Mouse (Mus musculus) forebrain, embryonic 12.5 days (tissue): ENCODE results near the gene Psmb9. TPM values are rescaled to one million over a fixed set of nuclear protein-coding genes. Genes with fewer than 3 reads are reported as not detected.
A peak's percentile ranks its signal among the peaks of the same experiment; 100 is the strongest.

Experiments
- ATAC-seq: fragments of 200-750 bp; cut with Nextera tagmentation; 2 replicates; pipeline ENCODE4 v1.8.0; 2017; ENCODE audit warnings: moderate TSS enrichment; ENCODE audit not compliant: low FRiP score
- H3K27ac ChIP-seq: fragments of 300-500 bp; sonication (generic); 2 replicates; pipeline ENCODE4 v1.5.1; 2016; ENCODE audit warnings: mild to moderate bottlenecking
- H3K27me3 ChIP-seq: fragments of 300-500 bp; sonication (generic); 2 replicates; pipeline ENCODE4 v1.6.1; 2016; ENCODE audit warnings: mild to moderate bottlenecking
- H3K36me3 ChIP-seq: fragments of 300-500 bp; sonication (generic); replicated peaks from 2 replicates; pipeline ENCODE4 v1.6.1; 2016; ENCODE audit warnings: mild to moderate bottlenecking
- H3K4me1 ChIP-seq: fragments of 300-500 bp; sonication (generic); 2 replicates; pipeline ENCODE4 v1.6.1; 2016
- H3K4me2 ChIP-seq: fragments of 300-500 bp; sonication (generic); 2 replicates; pipeline ENCODE4 v1.6.1; 2016; ENCODE audit warnings: mild to moderate bottlenecking, moderate library complexity
- H3K4me3 ChIP-seq: fragments of 300-500 bp; sonication (generic); replicated peaks from 2 replicates; pipeline ENCODE4 v1.5.1; 2016; ENCODE audit warnings: mild to moderate bottlenecking
- H3K9ac ChIP-seq: fragments of 300-500 bp; sonication (generic); 2 replicates; pipeline ENCODE4 v1.6.1; 2016; ENCODE audit warnings: mild to moderate bottlenecking
- H3K9me3 ChIP-seq: fragments of 300-500 bp; sonication (generic); 2 replicates; pipeline ENCODE4 v1.6.1; 2016
- WGBS: fragments of 180-500 bp; shearing (Covaris S2); methylation state at CpG from one replicate; pipeline ENCODE4 v1.1.7; 2016; 5-methylcytosine and 5-hydroxymethylcytosine counted together
- polyA plus RNA-seq: library from polyadenylated mRNA; unstranded; fragments of >200 nt; fragmentation: Nextera tagmentation; extraction: Ambion mirVana; gene quantifications from 2 replicates; pipeline ENCODE4 v1.2.1, GENCODE M21; 2016

The Psmb9 gene
- polyA plus RNA-seq, 1 experiment from 2014 or later, result 1.1 TPM

DNA sequence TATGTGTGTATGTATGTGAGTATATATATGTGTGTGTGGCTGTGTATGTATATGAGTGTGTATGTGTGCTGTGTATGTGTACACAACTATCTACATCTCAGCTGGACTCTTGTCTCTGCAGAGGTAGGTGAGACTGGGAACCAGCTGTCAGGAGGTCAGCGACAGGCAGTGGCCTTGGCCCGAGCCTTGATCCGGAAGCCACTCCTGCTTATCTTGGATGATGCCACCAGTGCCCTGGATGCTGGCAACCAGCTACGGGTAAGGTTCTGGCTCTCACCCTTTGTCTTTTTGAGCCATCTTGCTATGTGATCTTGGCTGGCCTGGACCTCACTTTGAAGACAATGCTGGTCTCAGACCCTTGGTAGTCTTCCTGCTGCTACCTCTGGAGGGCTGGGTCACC lies 7.2 kb upstream of the Psmb9 start:
- H3K4me3 ChIP-seq, result no peak overlapping the region
- no peak overlapping the region for H3K4me2 ChIP-seq
- peaks cover 96% of the 10 kb centered on the region for H3K27me3 ChIP-seq
- H3K27ac ChIP-seq, result no peak overlapping the region
- H3K36me3 ChIP-seq, result no peaks in the 10 kb centered on the region
- no peaks in the 10 kb centered on the region for H3K9me3 ChIP-seq
- H3K4me1 ChIP-seq, result peaks cover 19% of the 10 kb centered on the region
- 85% methylated on average over 4 of the region's 4 CpGs for WGBS
- ATAC-seq, result no peak
- no peak overlapping the region for H3K9ac ChIP-seq

DNA sequence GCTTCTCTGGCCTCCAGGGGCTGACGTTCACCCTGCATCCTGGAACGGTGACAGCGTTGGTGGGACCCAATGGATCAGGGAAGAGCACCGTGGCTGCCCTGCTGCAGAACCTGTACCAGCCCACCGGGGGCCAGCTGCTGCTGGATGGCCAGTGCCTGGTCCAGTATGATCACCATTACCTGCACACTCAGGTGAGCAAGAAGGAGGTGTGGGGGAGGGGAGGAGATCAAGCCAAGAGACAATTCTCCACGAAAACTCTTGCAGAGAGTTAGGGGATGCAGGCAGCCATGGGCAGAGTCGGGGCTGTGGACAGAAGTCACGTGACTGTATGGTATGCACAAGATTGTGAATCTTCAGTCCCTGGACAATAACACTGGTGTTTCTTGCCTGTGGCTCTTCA lies 5.9 kb upstream of the Psmb9 start:
- no peaks in the 10 kb centered on the region for H3K36me3 ChIP-seq
- H3K4me3 ChIP-seq, result no peak overlapping the region
- H3K27ac ChIP-seq, result no peak overlapping the region
- peaks cover 19% of the 10 kb centered on the region for H3K4me1 ChIP-seq
- peaks cover 95% of the 10 kb centered on the region for H3K27me3 ChIP-seq
- H3K4me2 ChIP-seq, result no peak overlapping the region
- 57% methylated on average over 8 of the region's 8 CpGs for WGBS
- ATAC-seq, result no peak
- H3K9me3 ChIP-seq, result no peaks in the 10 kb centered on the region
- no peak overlapping the region for H3K9ac ChIP-seq

DNA sequence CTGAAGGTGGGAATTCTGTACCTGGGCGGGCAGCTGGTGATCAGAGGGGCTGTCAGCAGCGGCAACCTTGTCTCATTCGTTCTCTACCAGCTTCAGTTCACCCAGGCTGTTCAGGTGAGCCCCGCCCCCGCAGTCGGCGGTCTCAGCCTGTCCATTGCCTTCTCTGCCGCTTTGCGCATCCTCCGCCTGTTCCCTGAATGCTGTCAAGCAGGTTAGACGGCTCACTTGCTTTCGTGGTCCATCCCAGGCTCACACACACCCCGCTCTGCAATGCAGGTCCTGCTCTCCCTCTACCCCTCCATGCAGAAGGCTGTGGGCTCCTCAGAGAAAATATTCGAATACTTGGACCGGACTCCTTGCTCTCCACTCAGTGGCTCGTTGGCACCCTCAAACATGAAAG lies 5.3 kb upstream of the Psmb9 start:
- Histone ChIP-seq H3K9me3 (no peaks in the 10 kb centered on the region), H3K27ac (no peak overlapping the region), H3K36me3 (no peaks in the 10 kb centered on the region), H3K4me2 (no peak overlapping the region), H3K4me3 (no peak overlapping the region), H3K27me3 (peaks cover 95% of the 10 kb centered on the region), H3K9ac (no peak overlapping the region), H3K4me1 (peaks cover 17% of the 10 kb centered on the region)
- no peak for ATAC-seq
- WGBS, result 18% methylated on average over 16 of the region's 16 CpGs

DNA sequence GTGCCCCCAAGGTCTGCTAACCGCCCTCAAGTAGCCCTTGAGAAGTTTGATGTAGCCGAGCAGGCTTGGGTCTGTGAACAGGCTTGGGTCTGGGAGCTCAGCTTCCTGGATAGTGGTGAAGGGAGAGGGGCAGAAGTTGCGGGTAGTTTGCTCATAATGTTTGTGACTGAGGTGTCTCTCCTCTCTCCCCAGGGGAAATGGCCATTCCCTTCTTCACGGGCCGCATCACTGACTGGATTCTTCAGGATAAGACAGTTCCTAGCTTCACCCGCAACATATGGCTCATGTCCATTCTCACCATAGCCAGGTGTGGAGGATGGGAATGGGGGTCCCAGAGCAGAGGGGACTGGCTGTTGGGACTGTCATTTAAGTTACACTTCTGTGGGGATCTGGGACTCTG lies 1.4 kb upstream of the Psmb9 start:
- H3K9ac ChIP-seq, result no peak overlapping the region
- no peaks in the 10 kb centered on the region for H3K9me3 ChIP-seq
- H3K4me3 ChIP-seq, result no peak overlapping the region
- H3K36me3 ChIP-seq, result no peaks in the 10 kb centered on the region
- no peak for ATAC-seq
- H3K27ac ChIP-seq, result no peak overlapping the region
- H3K27me3 ChIP-seq, result peaks cover 95% of the 10 kb centered on the region
- WGBS, result 68% methylated on average over 6 of the region's 6 CpGs
- H3K4me2 ChIP-seq, result no peak overlapping the region
- peaks cover 18% of the 10 kb centered on the region for H3K4me1 ChIP-seq

DNA sequence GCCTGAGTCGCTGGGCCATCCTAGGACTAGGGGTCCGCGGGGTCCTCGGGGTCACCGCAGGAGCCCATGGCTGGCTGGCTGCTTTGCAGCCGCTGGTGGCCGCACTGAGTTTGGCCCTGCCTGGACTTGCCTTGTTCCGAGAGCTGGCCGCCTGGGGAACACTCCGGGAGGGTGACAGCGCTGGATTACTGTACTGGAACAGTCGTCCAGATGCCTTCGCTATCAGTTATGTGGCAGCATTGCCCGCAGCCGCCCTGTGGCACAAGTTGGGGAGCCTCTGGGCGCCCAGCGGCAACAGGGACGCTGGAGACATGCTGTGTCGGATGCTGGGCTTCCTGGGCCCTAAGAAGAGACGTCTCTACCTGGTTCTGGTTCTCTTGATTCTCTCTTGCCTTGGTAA lies 446 bp upstream of the Psmb9 start:
- Histone ChIP-seq H3K27me3 (peaks cover 92% of the 10 kb centered on the region), H3K4me3 (peak overlapping the region; percentile 45), H3K4me2 (peak overlapping the region; percentile 76), H3K36me3 (no peaks in the 10 kb centered on the region), H3K4me1 (peaks cover 18% of the 10 kb centered on the region), H3K9me3 (no peaks in the 10 kb centered on the region), H3K9ac (peak overlapping the region; percentile 44), H3K27ac (no peak overlapping the region)
- no peak for ATAC-seq
- 3% methylated on average over 20 of the region's 20 CpGs for WGBS

DNA sequence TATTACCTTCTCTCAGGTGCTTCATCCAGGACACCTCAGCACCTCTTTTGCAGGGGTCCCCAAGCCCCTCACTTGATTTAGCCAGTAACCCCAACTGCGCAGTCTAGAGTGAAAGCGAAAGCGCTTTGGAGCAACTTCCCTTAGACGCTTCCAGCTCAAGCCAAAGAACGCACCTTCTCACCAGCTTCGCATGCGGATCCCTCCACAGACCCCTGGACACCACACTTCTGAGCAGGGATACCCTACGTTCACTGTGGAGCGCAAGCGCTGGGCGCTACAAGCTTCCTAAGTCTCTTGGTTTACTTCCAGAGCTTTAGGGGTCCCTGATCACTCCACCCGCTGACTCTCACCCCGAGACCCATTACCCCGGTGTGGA lies 691 bp downstream of the Psmb9 start:
- peaks cover 86% of the 10 kb centered on the region for H3K27me3 ChIP-seq
- H3K27ac ChIP-seq, result no peak overlapping the region
- 3% methylated on average over 14 of the region's 14 CpGs for WGBS
- H3K4me3 ChIP-seq, result peak overlapping the region; percentile 45
- H3K9ac ChIP-seq, result peak overlapping the region; percentile 44; the same call in 1 of the 2 replicates
- no peaks in the 10 kb centered on the region for H3K36me3 ChIP-seq
- H3K4me2 ChIP-seq, result peak overlapping the region; percentile 76
- no peak; the same call in 1 of the 2 replicates for ATAC-seq
- H3K9me3 ChIP-seq, result no peaks in the 10 kb centered on the region
- H3K4me1 ChIP-seq, result peaks cover 18% of the 10 kb centered on the region

DNA sequence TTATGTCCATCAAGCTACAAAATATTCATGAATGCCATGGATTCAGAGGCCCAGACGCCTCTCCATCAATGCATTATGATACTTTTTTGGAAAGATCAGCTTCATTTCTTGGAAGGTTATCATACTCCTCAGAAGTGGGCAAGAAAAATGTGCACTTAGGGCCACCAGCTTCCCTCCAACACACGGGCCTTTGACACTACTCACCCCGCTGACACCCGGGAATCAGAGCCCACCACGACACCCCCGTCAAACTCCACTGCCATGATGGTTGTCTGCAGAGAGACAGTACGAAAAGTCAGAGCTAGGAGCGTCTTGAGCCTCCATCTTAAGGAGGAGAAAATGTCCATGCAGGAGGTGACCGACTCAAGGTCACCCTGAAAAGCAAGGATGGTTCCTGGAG lies 2.0 kb downstream of the Psmb9 start:
- Histone ChIP-seq H3K27ac (no peak overlapping the region), H3K36me3 (no peaks in the 10 kb centered on the region), H3K9me3 (no peaks in the 10 kb centered on the region), H3K9ac (no peak overlapping the region), H3K4me2 (no peak overlapping the region), H3K4me1 (peaks cover 18% of the 10 kb centered on the region), H3K4me3 (no peak overlapping the region), H3K27me3 (peaks cover 74% of the 10 kb centered on the region)
- WGBS, result 91% methylated on average over 9 of the region's 9 CpGs
- ATAC-seq, result no peak

DNA sequence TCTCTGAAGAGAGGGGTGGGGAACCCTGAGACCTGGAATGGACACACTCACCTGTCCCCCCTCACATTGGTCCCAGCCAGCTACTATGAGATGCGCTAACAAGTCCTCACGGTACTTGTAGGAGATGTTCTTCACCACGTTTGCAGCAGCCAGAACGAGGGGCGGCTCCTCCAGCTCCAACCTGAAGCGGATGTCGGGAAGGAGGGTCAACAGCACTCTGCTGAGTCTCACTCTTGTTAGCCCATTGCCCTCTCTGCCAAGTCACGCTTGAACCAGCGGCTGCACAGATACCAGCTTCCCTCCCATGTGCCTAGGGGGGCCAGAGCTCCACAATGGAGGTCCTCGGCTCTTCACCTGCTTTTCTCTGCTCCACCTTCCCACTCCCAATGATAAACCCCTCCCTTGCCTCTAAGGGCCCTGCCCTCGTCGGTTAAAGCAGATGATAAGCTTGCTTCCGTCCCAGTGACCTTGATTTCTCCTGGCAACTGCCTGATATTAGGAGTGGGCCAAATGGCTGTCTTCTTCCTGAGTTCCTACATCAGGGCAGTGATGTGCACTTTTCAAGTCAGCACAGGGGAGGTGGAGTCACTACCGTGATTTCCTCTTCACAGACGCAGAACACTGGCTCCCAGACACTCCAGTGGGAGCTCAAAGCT lies 3.9 kb downstream of the Psmb9 start:
- 81% methylated on average over 15 of the region's 15 CpGs for WGBS
- no peak overlapping the region for H3K4me2 ChIP-seq
- peaks cover 57% of the 10 kb centered on the region for H3K27me3 ChIP-seq
- H3K9me3 ChIP-seq, result no peaks in the 10 kb centered on the region
- no peak for ATAC-seq
- H3K27ac ChIP-seq, result no peak overlapping the region
- no peak overlapping the region for H3K9ac ChIP-seq
- H3K4me3 ChIP-seq, result no peak overlapping the region
- H3K4me1 ChIP-seq, result peaks cover 18% of the 10 kb centered on the region
- no peaks in the 10 kb centered on the region for H3K36me3 ChIP-seq

DNA sequence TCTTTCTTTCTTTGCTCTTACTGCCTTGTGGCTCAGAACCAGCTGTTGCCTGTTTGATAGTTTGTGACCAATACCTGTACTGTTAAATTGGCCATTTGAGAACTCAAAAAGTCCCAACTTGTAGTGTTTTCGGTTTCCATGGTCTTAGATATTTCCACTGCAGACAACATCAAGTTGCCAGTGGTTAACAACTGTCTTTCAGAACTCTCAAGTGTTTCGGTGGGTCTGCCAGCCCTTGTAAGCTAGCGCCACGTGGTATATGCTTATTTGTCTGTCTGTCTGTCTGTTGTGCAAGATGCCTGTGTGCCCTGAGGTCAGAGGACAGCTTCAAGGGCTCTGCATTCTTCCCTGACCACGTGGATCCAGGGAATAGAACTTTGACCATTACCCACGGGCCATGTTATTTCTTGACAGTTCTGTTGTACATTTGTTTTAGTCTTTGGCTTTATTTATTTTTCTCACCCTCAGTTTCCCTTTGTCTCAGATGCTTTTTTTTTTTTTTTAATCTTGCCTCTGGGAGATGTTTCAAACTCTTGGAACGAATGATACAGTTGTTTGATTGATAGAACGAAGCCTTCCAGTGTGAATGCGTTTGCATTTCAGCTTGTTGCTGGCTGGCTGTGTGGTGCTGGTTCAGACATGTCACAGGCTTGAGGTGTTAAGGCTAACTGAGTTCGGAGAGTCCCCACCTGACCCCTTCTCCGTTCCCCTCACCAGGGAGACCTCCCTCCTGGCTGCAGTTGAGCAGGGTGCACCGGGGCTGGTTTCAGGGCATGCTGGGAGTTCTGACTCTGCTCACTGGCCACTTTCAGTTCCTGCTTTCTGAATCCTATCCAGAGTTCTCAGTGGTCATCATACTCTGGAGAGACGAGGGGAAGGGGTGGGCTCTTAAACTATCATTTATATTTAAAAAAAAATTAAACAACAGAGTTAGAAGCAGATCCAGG lies 7.4 kb downstream of the Psmb9 start:
- no peak for ATAC-seq
- peaks cover 24% of the 10 kb centered on the region for H3K27me3 ChIP-seq
- no peaks in the 10 kb centered on the region; the same call in 1 of the 2 replicates for H3K9me3 ChIP-seq
- H3K36me3 ChIP-seq, result no peaks in the 10 kb centered on the region
- no peaks in the 10 kb centered on the region for H3K4me1 ChIP-seq
- WGBS, result 69% methylated on average over 13 of the region's 13 CpGs
- no peak overlapping the region for H3K27ac ChIP-seq
- no peak overlapping the region for H3K4me3 ChIP-seq
- H3K4me2 ChIP-seq, result no peak overlapping the region
- H3K9ac ChIP-seq, result no peak overlapping the region

DNA sequence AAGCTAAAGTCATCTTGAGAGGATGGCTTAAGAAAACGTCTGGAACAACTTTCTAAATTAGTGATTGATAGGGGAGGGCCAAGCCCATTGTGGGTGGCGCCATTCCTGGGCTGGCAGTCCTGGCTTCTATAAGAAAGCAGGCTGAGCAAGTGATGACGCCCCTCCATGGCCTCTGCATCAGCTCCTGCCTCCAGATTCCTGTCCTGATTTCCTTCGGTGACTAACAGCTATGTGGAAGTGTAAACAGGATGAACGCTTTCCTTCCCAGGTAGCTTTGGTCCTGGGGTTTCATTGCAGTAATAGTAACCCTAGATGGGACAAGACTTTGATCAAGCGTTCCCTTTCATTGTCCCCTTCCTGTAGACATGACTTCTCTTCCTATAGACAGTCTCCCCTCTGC lies 8.5 kb downstream of the Psmb9 start:
- Histone ChIP-seq H3K27ac (no peak overlapping the region), H3K27me3 (peaks cover 12% of the 10 kb centered on the region), H3K9ac (no peak overlapping the region), H3K4me3 (no peak overlapping the region), H3K4me1 (no peaks in the 10 kb centered on the region), H3K4me2 (no peak overlapping the region), H3K9me3 (no peaks in the 10 kb centered on the region; the same call in 1 of the 2 replicates), H3K36me3 (no peaks in the 10 kb centered on the region)
- no peak for ATAC-seq
- 71% methylated on average over 6 of the region's 6 CpGs for WGBS

DNA sequence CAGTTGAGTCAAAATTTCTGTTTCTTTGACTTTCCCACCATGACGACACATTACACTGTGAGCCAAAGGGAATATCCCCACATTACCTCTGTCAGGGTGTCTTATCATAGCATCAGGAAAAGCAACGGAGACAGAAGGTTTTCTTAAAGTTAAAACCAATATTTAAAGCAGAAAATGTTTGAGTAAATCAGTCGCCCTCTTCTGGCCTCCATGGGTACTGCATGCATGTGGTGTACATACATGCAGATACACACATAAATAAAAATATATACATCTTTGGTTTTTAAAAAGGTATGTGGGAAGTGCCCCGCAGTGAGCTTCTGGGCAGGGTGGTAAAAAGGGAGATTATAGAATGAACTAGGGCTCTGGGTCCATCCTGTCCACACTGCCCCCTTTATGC lies 10.4 kb downstream of the Psmb9 start:
- ATAC-seq, result no peak

DNA sequence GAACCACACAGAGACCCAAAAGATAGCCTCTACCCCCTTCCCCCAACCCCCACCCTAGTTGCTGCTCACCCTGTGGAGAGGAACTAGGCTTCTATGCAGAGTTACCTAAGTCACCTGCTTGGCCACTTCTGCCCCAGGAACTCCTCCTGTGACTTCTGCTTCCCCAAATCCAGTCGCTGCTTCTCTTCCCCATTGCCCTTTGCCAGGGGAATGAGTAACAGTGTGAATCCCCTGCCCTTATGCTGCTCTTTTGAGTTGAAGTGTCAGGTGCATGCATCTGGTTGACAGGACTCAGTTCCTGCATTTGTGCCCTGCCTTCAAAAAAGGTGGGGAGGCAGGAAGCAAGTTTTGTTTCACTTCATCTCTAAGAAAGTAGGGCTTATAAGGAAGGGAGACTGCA lies 13.5 kb downstream of the Psmb9 start:
- Histone ChIP-seq H3K4me1 (no peaks in the 10 kb centered on the region), H3K9ac (no peak overlapping the region), H3K4me3 (no peak overlapping the region), H3K27me3 (0 out of 2 replicates have a peak, but pooled peaks cover 6% of the 10 kb centered on the region), H3K9me3 (peaks cover 6% of the 10 kb centered on the region; the same call in 1 of the 2 replicates), H3K36me3 (no peaks in the 10 kb centered on the region), H3K4me2 (no peak overlapping the region), H3K27ac (no peak overlapping the region)
- WGBS, result 69% methylated on average over 1 of the region's 1 CpGs
- ATAC-seq, result no peak

More for the DNA sequence above, 10.4 kb downstream of the Psmb9 start:
- Histone ChIP-seq H3K9ac (no peak overlapping the region), H3K27me3 (no peaks in the 10 kb centered on the region), H3K4me1 (no peaks in the 10 kb centered on the region), H3K4me2 (no peak overlapping the region), H3K27ac (no peak overlapping the region), H3K9me3 (peaks cover 5% of the 10 kb centered on the region; the same call in 1 of the 2 replicates), H3K36me3 (no peaks in the 10 kb centered on the region), H3K4me3 (no peak overlapping the region)
- WGBS, result 70% methylated on average over 4 of the region's 4 CpGs
